Mouse (Mus musculus): ENCODE measurements around the gene 4932429P05Rik. TPM values are rescaled to one million over a fixed set of nuclear protein-coding genes. Genes with fewer than 3 reads are reported as not detected.

The 4932429P05Rik gene
- not detected in 2 replicates for polyA plus RNA-seq (2015; fragmentation: Nextera tagmentation; extraction: Ambion mirVana)

GRCm38 (mm10) chrX:89751968-89752367 lies at the start of gene 4932429P05Rik:
4932429P05Rik (plus strand) TSS chrX:89752268.
- no peak for ATAC-seq (replicated peaks; ENCODE audit: insufficient number of reproducible peaks, insufficient read depth, low FRiP score, low read depth)
- no peaks in the 10 kb centered on the region for H3K4me1 ChIP-seq (replicated peaks)
- H3K36me3 ChIP-seq, result no peaks in the 10 kb centered on the region
- no peaks in the 10 kb centered on the region for H3K27me3 ChIP-seq
- H3K4me2 ChIP-seq, result no peak within 1 kb of the TSS
- H3K4me3 ChIP-seq, result no peak within 1 kb of the TSS
- no peak within 1 kb of the TSS for H3K27ac ChIP-seq
- H3K9me3 ChIP-seq (replicated peaks), result no peaks in the 10 kb centered on the region
- H3K9ac ChIP-seq, result no peak within 1 kb of the TSS

Other genes with a start within 250 kb of the 4932429P05Rik start
- not detected in 2 replicates for gene 4930415L06Rik, start 180.6 kb downstream of the 4932429P05Rik start, polyA plus RNA-seq (2015; fragmentation: Nextera tagmentation; extraction: Ambion mirVana)

Data from heart, embryonic 15.5 days (tissue).